Comparison of ENCODE assay signal across 9 mouse cellular contexts in the genomic region with DNA sequence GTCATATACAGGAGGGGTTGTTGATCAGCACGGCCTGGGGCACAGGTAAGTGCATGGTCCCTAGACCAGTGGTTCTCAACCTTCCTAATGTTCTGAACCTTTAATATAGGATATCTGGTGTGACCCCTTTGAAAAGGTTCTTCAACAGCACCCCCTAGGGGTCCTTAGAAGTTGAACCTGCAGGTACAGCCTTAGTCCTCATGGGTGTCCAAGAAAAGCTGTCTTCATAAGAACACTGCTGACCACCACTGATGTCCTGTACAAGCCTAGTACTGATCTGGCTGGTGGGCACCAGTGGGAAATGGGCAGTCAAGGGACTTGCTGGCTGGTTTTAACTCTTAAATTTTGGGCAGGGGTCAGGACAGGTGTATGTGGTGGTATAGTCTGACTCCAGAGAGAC. TPM values are rescaled to one million over a fixed set of nuclear protein-coding genes. Genes with fewer than 3 reads are reported as not detected.
DNase-seq lines count a peak whose midpoint lies in the region; ATAC-seq and TF ChIP-seq lines count a peak whose summit lies in the region.
"Had no signal": no experiment of that assay in that cellular context is flagged by ENCODE, and none has a peak within 500 bp of the region (broad histone marks: within the 10 kb centered on the region; RNA-seq: fewer than 3 reads in every experiment).

No protein-coding gene starts in this region.

- no peak overlapping the region for H3K4me3 ChIP-seq in kidney, adult 2 months (ENCODE audit: insufficient read depth, low read depth, low read length)
- H3K4me3 ChIP-seq in limb, embryonic 13.5 days = no peak overlapping the region
- no peak overlapping the region for H3K4me3 ChIP-seq in left cerebral cortex, adult 2 months

- H3K4me2 ChIP-seq in limb, embryonic 13.5 days (replicated peaks) = no peak overlapping the region

- TF ChIP-seq POLR2A in kidney, adult 2 months (IDR thresholded peaks at IDR 0.05; ENCODE audit: low read depth, low read length) = no peak

- peak; percentile 27 for TF ChIP-seq CTCF in kidney, adult 2 months (conservative IDR thresholded peaks at IDR 0.05; ENCODE audit: insufficient read depth, insufficient read length, low read depth, low read length)
- no peak; the same call in none of the 2 replicates for TF ChIP-seq CTCF in left cerebral cortex, adult 2 months (IDR thresholded peaks at IDR 0.05)

- WGBS in kidney, adult 2 months = 86% methylated on average over 1 of the region's 1 CpGs
- WGBS in limb, embryonic 13.5 days = 100% methylated on average over 1 of the region's 1 CpGs

- H3K9ac ChIP-seq in limb, embryonic 13.5 days = no peak overlapping the region

- no peak overlapping the region for H3K27ac ChIP-seq in kidney, adult 2 months (ENCODE audit: insufficient read depth, low read depth, low read length)
- H3K27ac ChIP-seq in limb, embryonic 13.5 days = no peak overlapping the region
- H3K27ac ChIP-seq in left cerebral cortex, adult 2 months = no peak overlapping the region

- H3K4me1 ChIP-seq in kidney, adult 2 months (ENCODE audit: control insufficient read depth, insufficient read depth, low read length) = peaks cover 6% of the 10 kb centered on the region
- H3K4me1 ChIP-seq in limb, embryonic 13.5 days = peaks cover 19% of the 10 kb centered on the region

- intact Hi-C loops in left cerebral cortex, adult 2 months (cut with DNase I) = no loop called here

- H3K9me3 ChIP-seq in limb, embryonic 13.5 days = no peaks in the 10 kb centered on the region

- no peaks in the 10 kb centered on the region for H3K27me3 ChIP-seq in kidney, adult 2 months (replicated peaks; ENCODE audit: control insufficient read depth, insufficient read depth, low read length)
- peaks cover 44% of the 10 kb centered on the region for H3K27me3 ChIP-seq in limb, embryonic 13.5 days

- no peak for DNase-seq in kidney, adult 2 months
- no peak for DNase-seq in kidney, adult 11 months
- DNase-seq in 416B (ENCODE audit: low read depth) = peak; percentile 80
- DNase-seq in R1 (ENCODE audit: low read depth, low spot score) = peak; percentile 78
- no peak for DNase-seq in urinary bladder, postnatal 10 days (ENCODE audit: low spot score)
- DNase-seq in right cerebral cortex, postnatal 4 days = no peak
- DNase-seq in left cerebral cortex, adult 2 months (ENCODE audit: extremely low spot score in 1 of 2, low spot score in 2 of 2) = no peak
- DNase-seq: gastrocnemius, postnatal 25 days had no signal

- no peaks in the 10 kb centered on the region for H3K36me3 ChIP-seq in kidney, adult 2 months (ENCODE audit: control insufficient read depth, insufficient read depth, low read length)
- peaks cover 48% of the 10 kb centered on the region for H3K36me3 ChIP-seq in limb, embryonic 13.5 days

- ATAC-seq in limb, embryonic 13.5 days (ENCODE audit: low FRiP score, low read depth) = peak; percentile 16; the same call in 1 of the 2 replicates

RNA-seq across cellular contexts. Expression of a gene that starts 4.4 kb away (rescaled TPM):
- 1.5 and 1.9 TPM in 2 replicates for polyA plus RNA-seq in kidney, adult 2 months (2012; rRNA removed)
- not detected in 2 replicates for polyA plus RNA-seq in limb, embryonic 13.5 days (2015; fragmentation: Nextera tagmentation; extraction: Ambion mirVana)
- total RNA-seq in left cerebral cortex, adult 2 months (2021) = 100 to 1,000 TPM; 129 to 142 TPM

RNA-seq across cellular contexts. Expression of a gene that starts 7.7 kb away (rescaled TPM):
- polyA plus RNA-seq in kidney, adult 2 months (2012; rRNA removed) = 825 and 914 TPM in 2 replicates
- 761 and 775 TPM in 2 replicates for polyA plus RNA-seq in limb, embryonic 13.5 days (2015; fragmentation: Nextera tagmentation; extraction: Ambion mirVana)
- total RNA-seq in left cerebral cortex, adult 2 months (2021) = 100 to 1,000 TPM; 539 to 573 TPM

RNA-seq across cellular contexts. Expression of a gene that starts 23.2 kb away (rescaled TPM):
- polyA plus RNA-seq in kidney, adult 2 months (2012; rRNA removed) = 0.34 and 0.94 TPM in 2 replicates
- 0.83 and 0.92 TPM in 2 replicates for polyA plus RNA-seq in limb, embryonic 13.5 days (2015; fragmentation: Nextera tagmentation; extraction: Ambion mirVana)
- 1 to 10 TPM; 2.1 to 4.0 TPM for total RNA-seq in left cerebral cortex, adult 2 months (2021)

RNA-seq across cellular contexts. Expression of a gene that starts 30.0 kb away (rescaled TPM):
- polyA plus RNA-seq in kidney, adult 2 months (2012; rRNA removed) = 159 and 183 TPM in 2 replicates
- 116 and 123 TPM in 2 replicates for polyA plus RNA-seq in limb, embryonic 13.5 days (2015; fragmentation: Nextera tagmentation; extraction: Ambion mirVana)
- total RNA-seq in left cerebral cortex, adult 2 months (2021) = 10 to 100 TPM; 80.7 to 84.8 TPM

RNA-seq across cellular contexts. Expression of a gene that starts 34.4 kb away (rescaled TPM):
- polyA plus RNA-seq in kidney, adult 2 months (2012; rRNA removed) = 66.3 and 77.9 TPM in 2 replicates
- 49.4 and 54.9 TPM in 2 replicates for polyA plus RNA-seq in limb, embryonic 13.5 days (2015; fragmentation: Nextera tagmentation; extraction: Ambion mirVana)
- total RNA-seq in left cerebral cortex, adult 2 months (2021) = 10 to 100 TPM; 45.1 to 51.6 TPM

Comparison
In these comparisons a context has a peak if more than half of its experiments do, and no peak if none do; other contexts are left out.
1. DNase-seq: peak in 416B (single experiment) and R1 (single experiment); none in kidney, adult 2 months (single experiment), kidney, adult 11 months (single experiment), urinary bladder, postnatal 10 days (single experiment), right cerebral cortex, postnatal 4 days (single experiment) and left cerebral cortex, adult 2 months (0 of 2).